Mouse (Mus musculus): ENCODE data around the gene Hyls1. TPM values are rescaled to one million over a fixed set of nuclear protein-coding genes. Genes with fewer than 3 reads are reported as not detected.

Hyls1 gene
- polyA plus RNA-seq, 1 experiment, result 4.8 TPM

- whole genome bisulfite sequencing, result 86% methylated on average over 5 of the region's 5 CpGs
- Histone ChIP-seq H3K4me1 (replicated peaks; ENCODE audit: control insufficient read depth, insufficient read depth, low read length) (no peaks in the 10 kb centered on the region), H3K4me3 (ENCODE audit: control insufficient read depth, insufficient read depth, low read length) (no peak overlapping the region), H3K27me3 (ENCODE audit: control insufficient read depth, insufficient read depth, low read length) (no peaks in the 10 kb centered on the region), H3K27ac (ENCODE audit: control insufficient read depth, insufficient read depth, low read length) (no peak overlapping the region), H3K36me3 (ENCODE audit: control insufficient read depth, insufficient read depth, low read length) (no peaks in the 10 kb centered on the region)
- TF ChIP-seq CTCF (IDR thresholded peaks at IDR 0.05; ENCODE audit: borderline replicate concordance, control insufficient read depth, extremely low read depth, insufficient read depth, low read length, poor library complexity) (no peak), POLR2A (IDR thresholded peaks at IDR 0.05; ENCODE audit: control insufficient read depth, extremely low read depth, insufficient read depth, low read length, poor library complexity) (no peak)
- no peak for DNase-seq
Observed at GRCm38 (mm10) chr9:35516182-35516581, 54.0 kb downstream of the Hyls1 start.

DNA sequence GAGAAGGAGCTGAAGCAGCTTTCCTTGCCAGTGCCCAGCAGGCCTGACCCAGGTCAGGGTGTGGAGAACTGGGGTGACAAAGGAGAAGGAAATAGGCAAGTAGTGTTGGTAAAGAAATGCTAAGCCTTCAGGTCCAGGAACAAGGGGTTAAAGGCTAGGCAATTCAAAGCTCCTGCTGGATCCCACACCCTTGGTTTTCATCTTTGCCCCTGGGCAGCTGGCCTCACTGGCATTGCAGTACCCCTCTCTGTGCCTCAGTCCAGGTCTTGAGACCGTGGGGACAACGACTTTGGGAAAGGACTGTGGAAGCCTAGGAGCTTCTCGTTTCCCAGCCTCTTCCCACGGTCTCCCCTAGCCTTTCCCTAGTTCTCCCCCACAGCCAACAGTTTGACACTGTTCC is 56.3 kb downstream of the Hyls1 start:
- Histone ChIP-seq H3K36me3 (ENCODE audit: control insufficient read depth, insufficient read depth, low read length) (no peaks in the 10 kb centered on the region), H3K27ac (ENCODE audit: control insufficient read depth, insufficient read depth, low read length) (no peak overlapping the region), H3K4me3 (ENCODE audit: control insufficient read depth, insufficient read depth, low read length) (no peak overlapping the region), H3K4me1 (replicated peaks; ENCODE audit: control insufficient read depth, insufficient read depth, low read length) (no peaks in the 10 kb centered on the region), H3K27me3 (ENCODE audit: control insufficient read depth, insufficient read depth, low read length) (no peaks in the 10 kb centered on the region)
- TF ChIP-seq CTCF (IDR thresholded peaks at IDR 0.05; ENCODE audit: borderline replicate concordance, control insufficient read depth, extremely low read depth, insufficient read depth, low read length, poor library complexity), result no peak
- TF ChIP-seq POLR2A (IDR thresholded peaks at IDR 0.05; ENCODE audit: control insufficient read depth, extremely low read depth, insufficient read depth, low read length, poor library complexity), result no peak
- WGBS, result 84% methylated on average over 4 of the region's 4 CpGs
- DNase-seq, result no peak

Other genes starting within 250 kb of the Hyls1 start
- 8.7 and 8.8 TPM in 2 replicates for gene Cdon, start 149.3 kb downstream of the Hyls1 start, polyA plus RNA-seq (2012; rRNA removed)
- gene Gm1113, start 52.1 kb downstream of the Hyls1 start, polyA plus RNA-seq (2012; rRNA removed), result not detected in 2 replicates
- 0.03 and 0.08 TPM in 2 replicates for gene Ddx25, start 11.9 kb downstream of the Hyls1 start, polyA plus RNA-seq (2012; rRNA removed)
- 4.7 and 6.1 TPM in 2 replicates for gene Pus3, start 11.8 kb downstream of the Hyls1 start, polyA plus RNA-seq (2012; rRNA removed)
- gene Pate2, start 114 bp downstream of the Hyls1 start, polyA plus RNA-seq (2012; rRNA removed), result 0.33 and 0.49 TPM in 2 replicates
- not detected in 2 replicates for gene Pate4, start 41.5 kb upstream of the Hyls1 start, polyA plus RNA-seq (2012; rRNA removed)
- gene Pate3, start 77.8 kb upstream of the Hyls1 start, polyA plus RNA-seq (2012; rRNA removed), result not detected in 2 replicates
- not detected in 2 replicates for gene Pate1, start 117.0 kb upstream of the Hyls1 start, polyA plus RNA-seq (2012; rRNA removed)
- gene Gm17677, start 170.7 kb upstream of the Hyls1 start, polyA plus RNA-seq (2012; rRNA removed), result not detected in 2 replicates
- not detected in 2 replicates for gene Gm17727, start 207.7 kb upstream of the Hyls1 start, polyA plus RNA-seq (2012; rRNA removed)
- not detected in 2 replicates for gene Gm27235, start 219.7 kb upstream of the Hyls1 start, polyA plus RNA-seq (2012; rRNA removed)
- not detected in 2 replicates for gene D730048I06Rik, start 219.7 kb upstream of the Hyls1 start, polyA plus RNA-seq (2012; rRNA removed)